In genomic region chr12:46988972-46989371, GRCm38 (mm10) we compare ENCODE assay signal across 16 mouse cellular contexts.
"Had no signal": no experiment of that assay in that cellular context is flagged by ENCODE, and none has a peak within 500 bp of the region (broad histone marks: within the 10 kb centered on the region; RNA-seq: fewer than 3 reads in every experiment).

No protein-coding gene starts in this region.

- H3K4me1 ChIP-seq: neural tube, embryonic 12.5 days; neural tube, embryonic 13.5 days; neural tube, embryonic 15.5 days; stomach, embryonic 15.5 days had no signal

- H3K27ac ChIP-seq: neural tube, embryonic 12.5 days; neural tube, embryonic 13.5 days; neural tube, embryonic 15.5 days; stomach, embryonic 15.5 days; stomach, postnatal 0 days had no signal

- H3K9ac ChIP-seq: neural tube, embryonic 12.5 days; neural tube, embryonic 13.5 days; neural tube, embryonic 15.5 days; stomach, embryonic 15.5 days had no signal

- H3K4me3 ChIP-seq: neural tube, embryonic 12.5 days; neural tube, embryonic 13.5 days; neural tube, embryonic 15.5 days; stomach, embryonic 15.5 days had no signal

- H3K27me3 ChIP-seq: neural tube, embryonic 12.5 days; neural tube, embryonic 13.5 days; neural tube, embryonic 15.5 days; stomach, embryonic 15.5 days had no signal

- H3K36me3 ChIP-seq: neural tube, embryonic 12.5 days; neural tube, embryonic 13.5 days; neural tube, embryonic 15.5 days; stomach, embryonic 15.5 days had no signal

- H3K9me3 ChIP-seq: neural tube, embryonic 12.5 days; neural tube, embryonic 13.5 days; neural tube, embryonic 15.5 days; stomach, embryonic 15.5 days had no signal

- DNase-seq: retina, postnatal 1 day; right cerebral cortex, adult 18-20 months; right cerebral cortex, postnatal 14 days; right cerebral cortex, postnatal 25 days; right cerebral cortex, postnatal 4 days; spleen, adult 18-20 months; thymus, adult 18-20 months; thymus, adult 2 months; thymus, postnatal 25 days; thymus, postnatal 36 days; thymus, postnatal 4 days had no signal
